Mouse (Mus musculus): ENCODE results near the gene Mmaa. TPM values are rescaled to one million over a fixed set of nuclear protein-coding genes. Genes with fewer than 3 reads are reported as not detected.

Gene Mmaa
- total and polyA plus RNA-seq, 2 experiments from 2014 or later: 9.6 to 14.0 TPM

- Histone ChIP-seq H3K9me3 (replicated peaks; ENCODE audit: control insufficient read depth, low read length) (no peaks in the 10 kb centered on the region), H3K4me1 (ENCODE audit: control insufficient read depth, insufficient read depth) (0 out of 2 replicates have a peak, but pooled peaks cover 3% of the 10 kb centered on the region), H3K9ac (replicated peaks; ENCODE audit: low read depth, low read length) (no peak overlapping the region), H3K27ac (ENCODE audit: low read depth) (no peak overlapping the region), H3K4me2 (ENCODE audit: low read depth, low read length) (no peak overlapping the region), H3K4me3 (ENCODE audit: low read depth, low read length) (no peak overlapping the region), H3K36me3 (replicated peaks; ENCODE audit: control insufficient read depth, insufficient read depth, low read length) (no peaks in the 10 kb centered on the region), H3K27me3 (ENCODE audit: control insufficient read depth, insufficient read depth, low read length) (no peaks in the 10 kb centered on the region)
- TF ChIP-seq EP300 (IDR thresholded peaks at IDR 0.05; ENCODE audit: low read depth) (no peak), CTCF (IDR thresholded peaks at IDR 0.05; ENCODE audit: low read depth) (no peak)
- DNase-seq (ENCODE audit: low spot score) (no peak), ATAC-seq (ENCODE audit: insufficient read depth, low read depth) (no peak)
- 52% methylated on average over 3 of the region's 3 CpGs for WGBS
These were observed 29.3 kb upstream of the Mmaa start for GRCm38 (mm10) chr8:79324036-79324435.

DNA sequence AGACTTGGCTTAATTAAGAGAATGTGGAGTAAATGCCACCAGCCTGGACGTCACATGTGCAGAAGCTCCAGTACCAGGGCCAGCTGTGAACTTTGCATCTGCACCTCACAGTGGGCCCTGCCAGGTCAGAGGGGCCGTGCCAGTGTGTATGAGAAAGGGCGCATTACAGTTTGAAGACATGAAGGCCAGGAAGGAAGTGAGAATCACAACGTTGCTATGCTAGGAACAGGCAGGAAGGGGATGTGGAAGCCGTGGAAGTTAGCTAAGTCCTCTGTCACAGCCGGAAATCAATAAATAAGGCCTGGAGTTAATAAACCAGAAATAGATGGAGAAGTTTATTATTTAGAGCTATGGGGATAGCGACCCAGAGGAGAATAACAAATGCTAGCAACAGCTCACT, 28.4 kb upstream of the Mmaa start:
- H3K9me3 ChIP-seq (replicated peaks; ENCODE audit: control insufficient read depth, low read length): no peaks in the 10 kb centered on the region
- no peaks in the 10 kb centered on the region for H3K27me3 ChIP-seq (ENCODE audit: control insufficient read depth, insufficient read depth, low read length)
- DNase-seq (ENCODE audit: low spot score): no peak
- no peaks in the 10 kb centered on the region for H3K36me3 ChIP-seq (replicated peaks; ENCODE audit: control insufficient read depth, insufficient read depth, low read length)
- 60% methylated on average over 7 of the region's 7 CpGs for WGBS
- H3K4me1 ChIP-seq (ENCODE audit: control insufficient read depth, insufficient read depth): 0 out of 2 replicates have a peak, but pooled peaks cover 3% of the 10 kb centered on the region
- no peak for ATAC-seq (ENCODE audit: insufficient read depth, low read depth)
- no peak overlapping the region for H3K4me2 ChIP-seq (ENCODE audit: low read depth, low read length)
- peak overlapping the region; percentile 56 for H3K27ac ChIP-seq (ENCODE audit: low read depth)
- H3K9ac ChIP-seq (replicated peaks; ENCODE audit: low read depth, low read length): no peak overlapping the region
- no peak overlapping the region for H3K4me3 ChIP-seq (ENCODE audit: low read depth, low read length)
- TF ChIP-seq CTCF (IDR thresholded peaks at IDR 0.05; ENCODE audit: low read depth): no peak
- no peak for TF ChIP-seq EP300 (IDR thresholded peaks at IDR 0.05; ENCODE audit: low read depth)

GRCm38 (mm10) chr8:79310801-79311200, 16.1 kb upstream of the Mmaa start:
- no peak overlapping the region for H3K27ac ChIP-seq (ENCODE audit: low read depth)
- no peaks in the 10 kb centered on the region for H3K36me3 ChIP-seq (replicated peaks; ENCODE audit: control insufficient read depth, insufficient read depth, low read length)
- no peaks in the 10 kb centered on the region for H3K4me1 ChIP-seq (ENCODE audit: control insufficient read depth, insufficient read depth)
- no peak overlapping the region for H3K4me2 ChIP-seq (ENCODE audit: low read depth, low read length)
- no peak for DNase-seq (ENCODE audit: low spot score)
- no peaks in the 10 kb centered on the region for H3K27me3 ChIP-seq (ENCODE audit: control insufficient read depth, insufficient read depth, low read length)
- TF ChIP-seq CTCF (IDR thresholded peaks at IDR 0.05; ENCODE audit: low read depth): no peak
- TF ChIP-seq EP300 (IDR thresholded peaks at IDR 0.05; ENCODE audit: low read depth): no peak
- ATAC-seq (ENCODE audit: insufficient read depth, low read depth): no peak
- no peak overlapping the region for H3K4me3 ChIP-seq (ENCODE audit: low read depth, low read length)
- 65% methylated on average over 2 of the region's 2 CpGs for WGBS
- no peaks in the 10 kb centered on the region for H3K9me3 ChIP-seq (replicated peaks; ENCODE audit: control insufficient read depth, low read length)
- no peak overlapping the region for H3K9ac ChIP-seq (replicated peaks; ENCODE audit: low read depth, low read length)

- no peak for DNase-seq (ENCODE audit: low spot score)
- TF ChIP-seq EP300 (IDR thresholded peaks at IDR 0.05; ENCODE audit: low read depth) (no peak), CTCF (IDR thresholded peaks at IDR 0.05; ENCODE audit: low read depth) (no peak)
- Histone ChIP-seq H3K9ac (replicated peaks; ENCODE audit: low read depth, low read length) (no peak overlapping the region), H3K27ac (ENCODE audit: low read depth) (no peak overlapping the region), H3K4me2 (ENCODE audit: low read depth, low read length) (no peak overlapping the region), H3K36me3 (replicated peaks; ENCODE audit: control insufficient read depth, insufficient read depth, low read length) (no peaks in the 10 kb centered on the region), H3K27me3 (ENCODE audit: control insufficient read depth, insufficient read depth, low read length) (no peaks in the 10 kb centered on the region), H3K9me3 (replicated peaks; ENCODE audit: control insufficient read depth, low read length) (no peaks in the 10 kb centered on the region), H3K4me3 (ENCODE audit: low read depth, low read length) (no peak overlapping the region), H3K4me1 (ENCODE audit: control insufficient read depth, insufficient read depth) (no peaks in the 10 kb centered on the region)
- whole genome bisulfite sequencing: 65% methylated on average over 5 of the region's 5 CpGs
- no peak for ATAC-seq (ENCODE audit: insufficient read depth, low read depth)
These were observed 11.2 kb upstream of the Mmaa start for GRCm38 (mm10) chr8:79305941-79306340.

DNA sequence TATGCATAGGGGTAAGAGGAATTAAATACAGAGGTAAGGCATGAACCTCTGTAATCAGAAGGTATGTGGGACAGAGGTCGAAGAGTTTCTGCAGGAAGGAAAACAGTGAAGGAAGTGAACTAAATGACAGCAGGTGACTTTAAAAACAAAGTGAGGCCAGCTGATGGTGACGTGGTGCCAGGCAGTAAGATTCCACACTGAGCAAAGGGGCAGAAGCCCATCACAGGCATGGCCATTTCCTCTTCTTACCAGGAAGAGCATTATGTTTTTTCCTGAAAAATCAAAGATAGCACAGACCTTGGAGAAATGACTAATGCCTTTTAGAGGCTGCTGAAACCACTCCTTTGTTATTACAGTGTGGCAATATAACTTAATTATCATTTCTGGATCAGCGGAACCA, 6.8 kb upstream of the Mmaa start:
- WGBS: 57% methylated on average over 3 of the region's 3 CpGs
- no peak for ATAC-seq (ENCODE audit: insufficient read depth, low read depth)
- TF ChIP-seq EP300 (IDR thresholded peaks at IDR 0.05; ENCODE audit: low read depth) (no peak), CTCF (IDR thresholded peaks at IDR 0.05; ENCODE audit: low read depth) (no peak)

DNA sequence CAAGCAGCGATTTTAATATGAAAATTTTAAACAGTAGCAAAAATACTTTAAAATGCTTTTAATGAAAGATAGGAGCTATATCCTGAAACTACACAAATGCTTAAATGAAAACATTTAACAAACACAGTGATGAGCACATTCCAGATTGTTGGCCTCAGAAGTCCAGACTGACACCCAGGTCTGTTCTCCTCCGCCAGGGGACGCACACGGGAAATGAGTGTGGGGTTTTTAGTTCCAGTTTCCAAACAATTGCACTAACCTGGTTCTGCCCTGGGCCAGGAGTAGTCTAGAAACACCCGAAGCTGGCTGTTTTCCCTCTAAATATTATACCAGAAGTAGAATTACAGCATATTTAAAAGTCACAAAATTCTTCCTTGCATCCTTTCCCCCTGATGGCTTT, 5.0 kb upstream of the Mmaa start:
- Histone ChIP-seq H3K4me1 (ENCODE audit: control insufficient read depth, insufficient read depth) (no peaks in the 10 kb centered on the region), H3K9ac (replicated peaks; ENCODE audit: low read depth, low read length) (no peak overlapping the region), H3K27ac (ENCODE audit: low read depth) (no peak overlapping the region), H3K9me3 (replicated peaks; ENCODE audit: control insufficient read depth, low read length) (no peaks in the 10 kb centered on the region), H3K36me3 (replicated peaks; ENCODE audit: control insufficient read depth, insufficient read depth, low read length) (no peaks in the 10 kb centered on the region), H3K4me3 (ENCODE audit: low read depth, low read length) (no peak overlapping the region), H3K27me3 (ENCODE audit: control insufficient read depth, insufficient read depth, low read length) (no peaks in the 10 kb centered on the region), H3K4me2 (ENCODE audit: low read depth, low read length) (no peak overlapping the region)
- no peak for DNase-seq (ENCODE audit: low spot score)
- WGBS: 82% methylated on average over 5 of the region's 5 CpGs
- no peak for ATAC-seq (ENCODE audit: insufficient read depth, low read depth)
- TF ChIP-seq EP300 (IDR thresholded peaks at IDR 0.05; ENCODE audit: low read depth) (no peak), CTCF (IDR thresholded peaks at IDR 0.05; ENCODE audit: low read depth) (peak; percentile 26)

More for the DNA sequence above, 6.8 kb upstream of the Mmaa start:
- H3K36me3 ChIP-seq (replicated peaks; ENCODE audit: control insufficient read depth, insufficient read depth, low read length): no peaks in the 10 kb centered on the region
- no peak for DNase-seq (ENCODE audit: low spot score)
- H3K27ac ChIP-seq (ENCODE audit: low read depth): no peak overlapping the region
- no peaks in the 10 kb centered on the region for H3K4me1 ChIP-seq (ENCODE audit: control insufficient read depth, insufficient read depth)
- no peaks in the 10 kb centered on the region for H3K27me3 ChIP-seq (ENCODE audit: control insufficient read depth, insufficient read depth, low read length)
- no peaks in the 10 kb centered on the region for H3K9me3 ChIP-seq (replicated peaks; ENCODE audit: control insufficient read depth, low read length)
- H3K4me3 ChIP-seq (ENCODE audit: low read depth, low read length): no peak overlapping the region
- H3K9ac ChIP-seq (replicated peaks; ENCODE audit: low read depth, low read length): no peak overlapping the region
- H3K4me2 ChIP-seq (ENCODE audit: low read depth, low read length): no peak overlapping the region

All from heart, postnatal 0 days (tissue).